Mouse (Mus musculus): ENCODE measurements around the gene Pld1. TPM values are rescaled to one million over a fixed set of nuclear protein-coding genes. Genes with fewer than 3 reads are reported as not detected.

The Pld1 gene
- polyA plus RNA-seq, 1 experiment: 2.5 TPM

GRCm38 (mm10) chr3:27976931-27977544 lies 38.5 kb downstream of the Pld1 start:
- no peak overlapping the region for H3ac ChIP-seq (ENCODE audit: control insufficient read depth, insufficient read length, low read depth)
- TF ChIP-seq CEBPB (IDR thresholded peaks at IDR 0.05; ENCODE audit: low read depth) (no peak), CTCF (IDR thresholded peaks at IDR 0.05; ENCODE audit: control insufficient read depth, insufficient read depth, insufficient read length) (no peak), MAX (IDR thresholded peaks at IDR 0.05) (no peak), USF1 (IDR thresholded peaks at IDR 0.05; ENCODE audit: low read depth) (no peak), MYOG (IDR thresholded peaks at IDR 0.05; ENCODE audit: control insufficient read depth, extremely low read depth, insufficient read length) (no peak), FOSL1 (IDR thresholded peaks at IDR 0.05; ENCODE audit: insufficient read depth, low read length, poor library complexity, severe bottlenecking) (no peak), MYOD1 (IDR thresholded peaks at IDR 0.05; ENCODE audit: control insufficient read depth, insufficient read length, low read depth) (no peak)
- H3K79me2 ChIP-seq (ENCODE audit: control insufficient read depth, insufficient read depth): no peaks in the 10 kb centered on the region
- no peaks in the 10 kb centered on the region for H3K27me3 ChIP-seq (ENCODE audit: control insufficient read depth, insufficient read depth, insufficient read length)
- H3K4me3 ChIP-seq (ENCODE audit: insufficient read depth, poor library complexity, severe bottlenecking): no peak overlapping the region
- H3K79me3 ChIP-seq (ENCODE audit: low read depth): no peaks in the 10 kb centered on the region
- no peaks in the 10 kb centered on the region for H3K36me3 ChIP-seq (ENCODE audit: control insufficient read depth, insufficient read depth)

GRCm38 (mm10) chr3:27978030-27978723 lies 39.7 kb downstream of the Pld1 start:
- no peaks in the 10 kb centered on the region for H3K79me3 ChIP-seq (ENCODE audit: low read depth)
- no peaks in the 10 kb centered on the region for H3K36me3 ChIP-seq (ENCODE audit: control insufficient read depth, insufficient read depth)
- no peak overlapping the region for H3K4me3 ChIP-seq (ENCODE audit: insufficient read depth, poor library complexity, severe bottlenecking)
- no peaks in the 10 kb centered on the region for H3K27me3 ChIP-seq (ENCODE audit: control insufficient read depth, insufficient read depth, insufficient read length)
- H3ac ChIP-seq (ENCODE audit: control insufficient read depth, insufficient read length, low read depth): no peak overlapping the region
- TF ChIP-seq MYOD1 (IDR thresholded peaks at IDR 0.05; ENCODE audit: control insufficient read depth, insufficient read length, low read depth) (peak; percentile 55), CTCF (IDR thresholded peaks at IDR 0.05; ENCODE audit: control insufficient read depth, insufficient read depth, insufficient read length) (no peak)
- no peaks in the 10 kb centered on the region for H3K79me2 ChIP-seq (ENCODE audit: control insufficient read depth, insufficient read depth)

GRCm38 (mm10) chr3:27981591-27981990 lies 43.1 kb downstream of the Pld1 start:
- no peak for TF ChIP-seq FOSL1 (IDR thresholded peaks at IDR 0.05; ENCODE audit: insufficient read depth, low read length, poor library complexity, severe bottlenecking)
- no peak for TF ChIP-seq CTCF (IDR thresholded peaks at IDR 0.05; ENCODE audit: control insufficient read depth, insufficient read depth, insufficient read length)
- TF ChIP-seq CEBPB (IDR thresholded peaks at IDR 0.05; ENCODE audit: low read depth): no peak
- TF ChIP-seq MYOD1 (IDR thresholded peaks at IDR 0.05; ENCODE audit: control insufficient read depth, insufficient read length, low read depth): no peak
- TF ChIP-seq MYOG (IDR thresholded peaks at IDR 0.05; ENCODE audit: control insufficient read depth, extremely low read depth, insufficient read length): no peak
- no peak for TF ChIP-seq USF1 (IDR thresholded peaks at IDR 0.05; ENCODE audit: low read depth)
- no peak for TF ChIP-seq MAX (IDR thresholded peaks at IDR 0.05)
- Histone ChIP-seq H3K79me3 (ENCODE audit: low read depth) (no peaks in the 10 kb centered on the region), H3ac (ENCODE audit: control insufficient read depth, insufficient read length, low read depth) (no peak overlapping the region), H3K4me3 (ENCODE audit: insufficient read depth, poor library complexity, severe bottlenecking) (no peak overlapping the region), H3K79me2 (ENCODE audit: control insufficient read depth, insufficient read depth) (no peaks in the 10 kb centered on the region), H3K36me3 (ENCODE audit: control insufficient read depth, insufficient read depth) (no peaks in the 10 kb centered on the region), H3K27me3 (ENCODE audit: control insufficient read depth, insufficient read depth, insufficient read length) (no peaks in the 10 kb centered on the region)

- H3ac ChIP-seq (ENCODE audit: control insufficient read depth, insufficient read length, low read depth): no peak overlapping the region
- no peaks in the 10 kb centered on the region for H3K79me2 ChIP-seq (ENCODE audit: control insufficient read depth, insufficient read depth)
- no peaks in the 10 kb centered on the region for H3K27me3 ChIP-seq (ENCODE audit: control insufficient read depth, insufficient read depth, insufficient read length)
- TF ChIP-seq CTCF (IDR thresholded peaks at IDR 0.05; ENCODE audit: control insufficient read depth, insufficient read depth, insufficient read length) (peak; percentile 21), FOSL1 (IDR thresholded peaks at IDR 0.05; ENCODE audit: insufficient read depth, low read length, poor library complexity, severe bottlenecking) (no peak), MYOD1 (IDR thresholded peaks at IDR 0.05; ENCODE audit: control insufficient read depth, insufficient read length, low read depth) (no peak), MYOG (IDR thresholded peaks at IDR 0.05; ENCODE audit: control insufficient read depth, extremely low read depth, insufficient read length) (no peak), MAX (IDR thresholded peaks at IDR 0.05) (no peak), CEBPB (IDR thresholded peaks at IDR 0.05; ENCODE audit: low read depth) (peak; percentile 45), USF1 (IDR thresholded peaks at IDR 0.05; ENCODE audit: low read depth) (no peak)
- no peaks in the 10 kb centered on the region for H3K36me3 ChIP-seq (ENCODE audit: control insufficient read depth, insufficient read depth)
- H3K79me3 ChIP-seq (ENCODE audit: low read depth): no peaks in the 10 kb centered on the region
- no peak overlapping the region for H3K4me3 ChIP-seq (ENCODE audit: insufficient read depth, poor library complexity, severe bottlenecking)
Measured at GRCm38 (mm10) chr3:27982436-27983017, 44.0 kb downstream of the Pld1 start.

- Histone ChIP-seq H3K79me2 (ENCODE audit: control insufficient read depth, insufficient read depth) (no peaks in the 10 kb centered on the region), H3K36me3 (ENCODE audit: control insufficient read depth, insufficient read depth) (no peaks in the 10 kb centered on the region), H3K27me3 (ENCODE audit: control insufficient read depth, insufficient read depth, insufficient read length) (no peaks in the 10 kb centered on the region), H3K79me3 (ENCODE audit: low read depth) (no peaks in the 10 kb centered on the region), H3K4me3 (ENCODE audit: insufficient read depth, poor library complexity, severe bottlenecking) (no peak overlapping the region), H3ac (ENCODE audit: control insufficient read depth, insufficient read length, low read depth) (no peak overlapping the region)
- no peak for TF ChIP-seq MYOD1 (IDR thresholded peaks at IDR 0.05; ENCODE audit: control insufficient read depth, insufficient read length, low read depth)
- no peak for TF ChIP-seq CEBPB (IDR thresholded peaks at IDR 0.05; ENCODE audit: low read depth)
- TF ChIP-seq CTCF (IDR thresholded peaks at IDR 0.05; ENCODE audit: control insufficient read depth, insufficient read depth, insufficient read length): no peak
- no peak for TF ChIP-seq FOSL1 (IDR thresholded peaks at IDR 0.05; ENCODE audit: insufficient read depth, low read length, poor library complexity, severe bottlenecking)
- TF ChIP-seq USF1 (IDR thresholded peaks at IDR 0.05; ENCODE audit: low read depth): no peak
- no peak for TF ChIP-seq MYOG (IDR thresholded peaks at IDR 0.05; ENCODE audit: control insufficient read depth, extremely low read depth, insufficient read length)
- TF ChIP-seq MAX (IDR thresholded peaks at IDR 0.05): no peak
Measured at GRCm38 (mm10) chr3:27983274-27983673, 44.8 kb downstream of the Pld1 start.
